Mouse (Mus musculus) liver, postnatal 0 days (tissue): ENCODE measurements around the gene Sap30bp. TPM values are rescaled to one million over a fixed set of nuclear protein-coding genes. Genes with fewer than 3 reads are reported as not detected.

Experiments
- ATAC-seq: fragments of 200-750 bp; cut with Nextera tagmentation; 2 replicates; pipeline ENCODE4 v1.8.0; 2017; ENCODE audit warnings: mild to moderate bottlenecking, moderate library complexity
- DNase-seq: peaks from one replicate; pipeline ENCODE4 v3.0.0-alpha.2; 2016
- H3K27ac ChIP-seq: fragments of 300-500 bp; sonication (generic); 2 replicates; pipeline ENCODE4 v1.5.1; 2014; ENCODE audit warnings: antibody characterized with exemption, moderate library complexity, mild to moderate bottlenecking, low read depth
- H3K27me3 ChIP-seq: fragments of 300-500 bp; sonication (generic); 2 replicates; pipeline ENCODE4 v1.6.1; 2014; ENCODE audit warnings: low read length, control low read depth, mixed read lengths; ENCODE audit not compliant: insufficient read depth
- H3K36me3 ChIP-seq: fragments of 300-500 bp; sonication (generic); replicated peaks from 2 replicates; pipeline ENCODE4 v1.6.1; 2014; ENCODE audit warnings: mild to moderate bottlenecking, control low read depth, low read length, moderate library complexity, mixed read lengths; ENCODE audit not compliant: insufficient read depth
- H3K4me1 ChIP-seq: fragments of 300-500 bp; sonication (generic); 2 replicates; pipeline ENCODE4 v1.6.1; 2014; ENCODE audit warnings: antibody characterized with exemption, mild to moderate bottlenecking, control low read depth; ENCODE audit not compliant: insufficient read depth
- H3K4me2 ChIP-seq: fragments of 300-500 bp; sonication (generic); 2 replicates; pipeline ENCODE4 v1.6.1; 2014; ENCODE audit warnings: low read depth, mild to moderate bottlenecking, low read length, moderate library complexity, mixed read lengths
- H3K4me3 ChIP-seq: fragments of 300-500 bp; sonication (generic); 2 replicates; pipeline ENCODE4 v1.5.1; 2014; ENCODE audit warnings: low read depth, low read length
- H3K9ac ChIP-seq: fragments of 300-500 bp; sonication (generic); replicated peaks from 2 replicates; pipeline ENCODE4 v1.6.1; 2014; ENCODE audit warnings: mild to moderate bottlenecking, moderate library complexity
- H3K9me3 ChIP-seq: fragments of 300-500 bp; sonication (generic); 2 replicates; pipeline ENCODE4 v1.6.1; 2016; ENCODE audit warnings: mild to moderate bottlenecking, control low read depth, low read length, mixed read lengths
- CTCF ChIP-seq: sonication (generic); IDR thresholded peaks from 2 replicates; pipeline ENCODE4 v1.5.1; 2016; ENCODE audit warnings: antibody characterized with exemption, low read depth
- EP300 ChIP-seq: IDR thresholded peaks from 2 replicates; pipeline ENCODE4 v1.6.1; 2016; ENCODE audit warnings: antibody characterized with exemption, low read depth, mild to moderate bottlenecking
- WGBS: fragments of 180-500 bp; shearing (Covaris S2); extraction: QIAGEN DNeasy Blood & Tissue Kit; methylation state at CpG from one replicate; pipeline ENCODE4 v1.1.7; 2014; ENCODE audit not compliant: insufficient replicate concordance; 5-methylcytosine and 5-hydroxymethylcytosine counted together
- polyA plus RNA-seq: library from polyadenylated mRNA; unstranded; fragments of >200 nt; fragmentation: Nextera tagmentation; extraction: Ambion mirVana; gene quantifications from 2 replicates; pipeline ENCODE4 v1.2.1, GENCODE M21; 2015

The Sap30bp gene
- polyA plus RNA-seq, 1 experiment from 2014 or later = 15.4 TPM

- Histone ChIP-seq H3K4me1 (no peaks in the 10 kb centered on the region), H3K27ac (no peak overlapping the region), H3K9ac (no peak overlapping the region), H3K9me3 (no peaks in the 10 kb centered on the region), H3K27me3 (no peaks in the 10 kb centered on the region), H3K4me3 (no peak overlapping the region), H3K4me2 (no peak overlapping the region), H3K36me3 (peaks cover 46% of the 10 kb centered on the region)
- 82% methylated on average over 9 of the region's 9 CpGs for WGBS
- no peak for ATAC-seq
- no peak for DNase-seq
- no peak for TF ChIP-seq EP300
- no peak for TF ChIP-seq CTCF
Measured at GRCm38 (mm10) chr11:115946221-115946828, 13.2 kb downstream of the Sap30bp start.

GRCm38 (mm10) chr11:115948316-115948715 lies 15.2 kb downstream of the Sap30bp start:
- H3K4me3 ChIP-seq = no peak overlapping the region
- no peak overlapping the region for H3K27ac ChIP-seq
- H3K9ac ChIP-seq = no peak overlapping the region
- DNase-seq (no peak), ATAC-seq (no peak)
- no peak for TF ChIP-seq CTCF
- TF ChIP-seq EP300 = no peak
- H3K36me3 ChIP-seq = peaks cover 53% of the 10 kb centered on the region
- no peaks in the 10 kb centered on the region for H3K9me3 ChIP-seq
- 91% methylated on average over 9 of the region's 9 CpGs for WGBS
- no peaks in the 10 kb centered on the region for H3K27me3 ChIP-seq
- no peaks in the 10 kb centered on the region for H3K4me1 ChIP-seq
- H3K4me2 ChIP-seq = no peak overlapping the region

GRCm38 (mm10) chr11:115950719-115951118 lies 17.6 kb downstream of the Sap30bp start:
- Histone ChIP-seq H3K9me3 (no peaks in the 10 kb centered on the region), H3K27me3 (no peaks in the 10 kb centered on the region), H3K27ac (no peak overlapping the region), H3K9ac (no peak overlapping the region), H3K4me1 (no peaks in the 10 kb centered on the region), H3K4me2 (no peak overlapping the region), H3K4me3 (no peak overlapping the region), H3K36me3 (peaks cover 56% of the 10 kb centered on the region)
- ATAC-seq (no peak), DNase-seq (no peak)
- no peak for TF ChIP-seq CTCF
- WGBS = 95% methylated on average over 2 of the region's 2 CpGs

GRCm38 (mm10) chr11:115954712-115955111 lies 21.6 kb downstream of the Sap30bp start:
- peaks cover 51% of the 10 kb centered on the region for H3K36me3 ChIP-seq
- H3K4me2 ChIP-seq = no peak overlapping the region
- no peaks in the 10 kb centered on the region for H3K4me1 ChIP-seq
- H3K9ac ChIP-seq = no peak overlapping the region
- H3K4me3 ChIP-seq = no peak overlapping the region
- TF ChIP-seq EP300 = no peak
- TF ChIP-seq CTCF = no peak
- ATAC-seq = no peak
- 90% methylated on average over 5 of the region's 5 CpGs for WGBS
- H3K9me3 ChIP-seq = no peaks in the 10 kb centered on the region
- no peak for DNase-seq
- H3K27ac ChIP-seq = no peak overlapping the region
- H3K27me3 ChIP-seq = no peaks in the 10 kb centered on the region

GRCm38 (mm10) chr11:115955195-115955858 lies 22.2 kb downstream of the Sap30bp start:
- H3K36me3 ChIP-seq = peaks cover 55% of the 10 kb centered on the region
- H3K4me2 ChIP-seq = no peak overlapping the region
- WGBS = 70% methylated on average over 10 of the region's 10 CpGs
- no peak for TF ChIP-seq EP300
- TF ChIP-seq CTCF = no peak
- H3K4me1 ChIP-seq = no peaks in the 10 kb centered on the region
- H3K27me3 ChIP-seq = no peaks in the 10 kb centered on the region
- H3K9ac ChIP-seq = no peak overlapping the region
- no peak overlapping the region for H3K4me3 ChIP-seq
- DNase-seq (no peak), ATAC-seq (no peak)
- no peaks in the 10 kb centered on the region for H3K9me3 ChIP-seq
- H3K27ac ChIP-seq = no peak overlapping the region

GRCm38 (mm10) chr11:115956453-115956852 lies 23.4 kb downstream of the Sap30bp start:
- Histone ChIP-seq H3K9me3 (no peaks in the 10 kb centered on the region), H3K4me3 (no peak overlapping the region), H3K36me3 (peaks cover 56% of the 10 kb centered on the region), H3K4me2 (no peak overlapping the region), H3K9ac (no peak overlapping the region), H3K4me1 (no peaks in the 10 kb centered on the region), H3K27ac (no peak overlapping the region), H3K27me3 (no peaks in the 10 kb centered on the region)
- WGBS = 90% methylated on average over 4 of the region's 4 CpGs
- no peak for TF ChIP-seq CTCF
- no peak for TF ChIP-seq EP300
- ATAC-seq = no peak
- DNase-seq = no peak
